Mouse (Mus musculus): ENCODE results near the gene Tob2. TPM values are rescaled to one million over a fixed set of nuclear protein-coding genes. Genes with fewer than 3 reads are reported as not detected.

Tob2 gene
- polyA plus RNA-seq, 1 experiment = not detected

DNA sequence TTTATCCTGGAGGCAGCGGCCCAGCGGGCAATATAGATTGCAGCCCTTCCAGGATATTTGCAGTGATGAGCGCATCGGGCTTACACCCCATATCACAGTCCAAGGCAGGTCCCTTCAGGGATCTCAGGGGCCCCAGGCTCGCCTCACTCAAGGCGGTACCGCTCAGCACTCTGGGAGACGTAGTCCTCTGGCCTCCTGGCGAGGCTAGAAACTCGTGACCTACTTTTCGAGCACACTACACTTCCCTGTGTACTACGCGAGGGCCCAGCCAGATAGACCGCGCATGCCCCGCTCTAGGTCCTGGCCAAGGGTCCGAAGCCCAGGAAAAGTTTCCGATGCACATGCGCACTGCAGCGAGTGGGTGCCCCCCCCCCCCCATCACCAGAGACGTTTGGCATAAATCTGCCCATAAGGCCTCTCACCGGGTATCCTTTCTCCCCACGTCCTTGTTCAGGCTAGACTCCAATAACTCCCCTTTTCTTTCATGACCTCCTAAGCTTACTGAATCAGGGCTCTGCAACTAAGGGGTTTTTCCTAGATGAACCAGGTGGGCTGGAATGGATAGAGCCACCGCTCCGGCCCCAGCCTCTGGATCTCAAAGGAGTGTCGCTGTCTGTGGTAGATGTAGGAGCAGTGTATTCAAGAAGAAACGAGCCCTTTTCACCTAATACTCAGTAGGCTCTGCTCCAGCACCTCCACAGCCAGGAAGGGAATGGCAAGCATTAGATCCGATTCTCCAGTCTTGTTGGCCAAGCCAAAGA lies 2.4 kb downstream of the Tob2 start:
- WGBS = under 1% methylated on average over 28 of the region's 28 CpGs
- Histone ChIP-seq H3K27ac (ENCODE audit: insufficient read depth, low read depth, low read length) (peak overlapping the region; percentile 79), H3K4me3 (ENCODE audit: insufficient read depth, low read depth, low read length) (peak overlapping the region; percentile 91), H3K4me1 (ENCODE audit: control insufficient read depth, insufficient read depth, low read length) (peaks cover 27% of the 10 kb centered on the region)
- TF ChIP-seq POLR2A (IDR thresholded peaks at IDR 0.05; ENCODE audit: insufficient read depth, low read depth, low read length) (no peak), CTCF (IDR thresholded peaks at IDR 0.05; ENCODE audit: insufficient read depth, low read depth, low read length) (no peak)

DNA sequence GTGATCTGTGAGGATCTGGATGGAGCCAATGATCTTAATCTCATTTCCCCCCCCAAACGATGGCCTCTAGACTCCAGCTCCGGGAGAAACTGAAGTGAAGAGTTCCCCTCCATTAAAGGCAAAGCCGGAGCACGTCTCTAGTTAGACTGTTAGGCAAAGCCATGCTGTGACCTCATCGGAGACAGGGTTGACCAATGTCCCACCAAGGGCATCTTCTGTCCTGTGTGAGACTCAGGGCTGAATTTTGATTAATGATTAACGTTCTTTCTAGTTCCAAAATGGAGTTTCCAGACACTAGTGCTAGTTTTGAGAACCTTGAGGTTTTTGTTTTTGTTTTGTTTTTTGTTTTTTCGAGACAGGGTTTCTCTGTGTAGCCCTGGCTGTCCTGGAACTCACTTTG lies 5.5 kb downstream of the Tob2 start:
- no peak for TF ChIP-seq CTCF (IDR thresholded peaks at IDR 0.05; ENCODE audit: insufficient read depth, low read depth, low read length)
- peaks cover 36% of the 10 kb centered on the region for H3K4me1 ChIP-seq (ENCODE audit: control insufficient read depth, insufficient read depth, low read length)
- WGBS = 78% methylated on average over 7 of the region's 7 CpGs
- H3K27ac ChIP-seq (ENCODE audit: insufficient read depth, low read depth, low read length) = no peak overlapping the region
- H3K4me3 ChIP-seq (ENCODE audit: insufficient read depth, low read depth, low read length) = no peak overlapping the region

DNA sequence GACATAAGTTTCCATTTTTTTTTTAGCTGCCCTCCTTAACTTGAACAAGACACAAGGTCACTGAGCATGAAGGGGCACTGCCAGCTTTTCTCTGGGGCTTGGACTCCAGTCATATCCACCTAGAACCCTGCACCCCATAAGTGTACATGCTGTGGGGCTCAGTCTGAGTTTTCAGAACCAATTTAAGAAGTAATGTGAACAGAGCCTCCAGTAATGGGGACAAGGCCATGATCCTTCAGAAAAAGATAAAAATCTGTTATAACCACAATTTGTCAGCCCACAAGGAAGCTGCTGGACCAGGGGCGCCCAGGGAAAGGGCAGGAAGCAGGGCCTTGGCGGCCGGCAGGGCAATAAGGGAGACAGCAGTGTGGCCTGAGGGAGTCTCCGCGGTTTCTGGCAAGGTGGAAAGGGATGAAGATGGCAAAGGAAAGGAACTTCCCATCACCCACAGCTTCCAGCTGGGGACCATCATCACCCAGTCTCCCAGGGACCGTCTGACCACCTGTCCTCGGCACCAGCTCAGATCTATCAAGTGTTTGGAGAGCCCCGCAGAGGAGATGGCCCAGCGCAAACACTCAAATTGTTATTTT lies 6.1 kb downstream of the Tob2 start:
- H3K4me3 ChIP-seq (ENCODE audit: insufficient read depth, low read depth, low read length) = no peak overlapping the region
- no peak for TF ChIP-seq POLR2A (IDR thresholded peaks at IDR 0.05; ENCODE audit: insufficient read depth, low read depth, low read length)
- TF ChIP-seq CTCF (IDR thresholded peaks at IDR 0.05; ENCODE audit: insufficient read depth, low read depth, low read length) = no peak
- no peak overlapping the region for H3K27ac ChIP-seq (ENCODE audit: insufficient read depth, low read depth, low read length)
- peaks cover 36% of the 10 kb centered on the region for H3K4me1 ChIP-seq (ENCODE audit: control insufficient read depth, insufficient read depth, low read length)
- 79% methylated on average over 9 of the region's 9 CpGs for WGBS

DNA sequence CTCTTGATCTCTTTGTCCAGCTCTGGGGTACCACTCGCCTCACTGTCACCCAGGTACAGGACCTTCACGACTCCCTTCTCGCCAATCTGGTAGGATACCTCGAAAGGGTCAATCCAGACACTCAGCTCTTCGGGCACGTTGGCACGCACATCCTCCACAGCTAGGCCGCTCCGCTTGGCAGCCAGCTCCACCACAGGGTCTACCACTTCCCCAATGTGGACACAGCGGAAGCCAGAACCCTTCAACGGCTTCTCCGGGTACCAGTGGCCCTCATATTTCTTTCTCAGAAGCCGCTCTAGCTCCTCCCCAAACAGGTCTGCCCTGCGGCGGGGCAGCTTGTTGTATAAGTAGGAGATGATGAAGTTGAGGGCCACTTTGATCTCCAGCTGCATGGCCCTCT lies 7.2 kb downstream of the Tob2 start:
- H3K4me3 ChIP-seq (ENCODE audit: insufficient read depth, low read depth, low read length) = no peak overlapping the region
- TF ChIP-seq CTCF (IDR thresholded peaks at IDR 0.05; ENCODE audit: insufficient read depth, low read depth, low read length) (no peak), POLR2A (IDR thresholded peaks at IDR 0.05; ENCODE audit: insufficient read depth, low read depth, low read length) (no peak)
- peaks cover 43% of the 10 kb centered on the region for H3K4me1 ChIP-seq (ENCODE audit: control insufficient read depth, insufficient read depth, low read length)
- no peak overlapping the region for H3K27ac ChIP-seq (ENCODE audit: insufficient read depth, low read depth, low read length)
- WGBS = 91% methylated on average over 15 of the region's 15 CpGs

DNA sequence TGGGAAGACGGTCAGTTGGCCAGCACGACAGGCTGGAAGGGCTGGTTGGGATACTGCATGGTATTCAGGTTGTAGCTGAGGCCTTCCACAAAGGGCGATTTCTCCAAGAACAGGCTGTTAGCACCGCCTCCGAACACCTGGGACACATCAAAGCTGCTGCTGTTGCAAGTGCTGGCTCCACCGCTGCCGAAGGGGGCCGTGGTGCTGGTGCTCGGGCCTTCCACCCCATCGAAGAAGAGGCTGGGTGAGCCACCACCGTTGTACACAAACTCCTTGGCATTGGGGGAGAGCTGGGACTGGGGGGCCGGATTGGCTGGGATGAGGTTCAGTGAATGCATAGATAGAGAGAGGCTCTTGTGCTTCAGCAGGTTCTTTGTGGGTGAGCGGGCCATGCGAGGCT lies 7.9 kb downstream of the Tob2 start:
- Histone ChIP-seq H3K4me1 (ENCODE audit: control insufficient read depth, insufficient read depth, low read length) (peaks cover 48% of the 10 kb centered on the region), H3K4me3 (ENCODE audit: insufficient read depth, low read depth, low read length) (no peak overlapping the region), H3K27ac (ENCODE audit: insufficient read depth, low read depth, low read length) (no peak overlapping the region)
- 62% methylated on average over 14 of the region's 14 CpGs for WGBS
- TF ChIP-seq CTCF (IDR thresholded peaks at IDR 0.05; ENCODE audit: insufficient read depth, low read depth, low read length) (no peak), POLR2A (IDR thresholded peaks at IDR 0.05; ENCODE audit: insufficient read depth, low read depth, low read length) (no peak)

DNA sequence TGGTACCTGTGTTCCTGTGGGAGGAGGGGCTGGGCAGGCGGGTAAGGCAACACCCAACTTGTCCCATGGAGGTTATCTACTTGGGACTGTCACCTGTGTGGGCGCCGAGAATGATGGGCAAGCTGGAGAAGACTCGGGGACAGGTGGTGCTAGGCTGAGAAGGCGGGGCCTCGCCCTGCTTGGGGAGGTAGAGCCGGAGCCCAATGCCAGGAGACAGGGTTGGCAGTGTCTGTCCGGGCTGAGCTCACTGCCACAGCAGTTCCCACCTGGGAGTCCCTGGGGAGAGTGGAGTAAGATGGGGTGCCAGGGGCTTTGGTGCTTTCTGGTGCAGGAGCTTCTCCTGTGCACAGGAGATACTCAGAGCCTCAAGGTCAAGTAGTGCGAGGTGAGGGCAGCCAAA lies 9.5 kb downstream of the Tob2 start:
- Histone ChIP-seq H3K4me3 (ENCODE audit: insufficient read depth, low read depth, low read length) (no peak overlapping the region), H3K4me1 (ENCODE audit: control insufficient read depth, insufficient read depth, low read length) (peaks cover 52% of the 10 kb centered on the region), H3K27ac (ENCODE audit: insufficient read depth, low read depth, low read length) (no peak overlapping the region)
- TF ChIP-seq CTCF (IDR thresholded peaks at IDR 0.05; ENCODE audit: insufficient read depth, low read depth, low read length) = no peak
- TF ChIP-seq POLR2A (IDR thresholded peaks at IDR 0.05; ENCODE audit: insufficient read depth, low read depth, low read length) = no peak
- WGBS = 81% methylated on average over 9 of the region's 9 CpGs

DNA sequence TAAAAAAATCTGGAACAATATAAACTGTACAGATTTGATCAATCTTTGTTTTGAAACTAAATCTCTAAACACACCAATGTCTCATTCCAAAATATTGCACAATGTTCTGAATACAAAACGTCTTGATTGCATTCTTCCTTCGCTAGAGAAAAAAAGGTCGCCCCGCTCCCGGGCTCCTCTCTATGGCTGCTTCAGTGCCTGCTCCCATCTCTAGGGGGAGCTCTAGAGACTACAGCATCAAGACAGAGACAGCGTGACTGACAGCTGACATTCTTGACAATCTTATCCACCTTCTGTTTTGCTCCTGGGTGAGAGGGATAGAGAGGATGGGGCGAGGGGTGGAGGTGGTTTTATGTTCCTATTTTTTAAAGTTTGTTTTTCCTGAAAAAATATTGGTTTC lies 10.3 kb downstream of the Tob2 start:
- no peak overlapping the region for H3K4me3 ChIP-seq (ENCODE audit: insufficient read depth, low read depth, low read length)
- 27% methylated on average over 7 of the region's 7 CpGs for WGBS
- no peak for TF ChIP-seq POLR2A (IDR thresholded peaks at IDR 0.05; ENCODE audit: insufficient read depth, low read depth, low read length)
- peak; percentile 41 for TF ChIP-seq CTCF (IDR thresholded peaks at IDR 0.05; ENCODE audit: insufficient read depth, low read depth, low read length)
- no peak overlapping the region for H3K27ac ChIP-seq (ENCODE audit: insufficient read depth, low read depth, low read length)
- H3K4me1 ChIP-seq (ENCODE audit: control insufficient read depth, insufficient read depth, low read length) = peaks cover 52% of the 10 kb centered on the region

DNA sequence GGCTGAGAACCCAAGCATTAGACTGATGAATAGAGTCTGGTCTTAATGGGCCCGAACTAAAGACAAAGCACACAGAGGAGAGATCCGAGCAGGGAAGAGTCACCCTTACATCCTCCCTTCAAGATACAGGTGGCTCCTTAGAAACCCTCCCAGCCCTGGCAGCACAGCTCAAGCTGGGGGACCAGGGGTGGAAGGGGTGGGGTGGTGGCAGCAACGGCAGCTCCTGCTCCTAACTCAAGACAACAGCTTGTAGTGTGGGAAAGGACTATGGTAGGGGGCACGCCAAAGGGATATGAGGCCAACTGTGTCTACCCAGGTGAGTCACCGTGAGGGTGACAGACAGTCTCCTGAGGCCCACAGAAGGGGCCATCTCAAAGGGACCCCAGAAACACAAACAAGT lies 10.7 kb downstream of the Tob2 start:
- no peak overlapping the region for H3K27ac ChIP-seq (ENCODE audit: insufficient read depth, low read depth, low read length)
- WGBS = 65% methylated on average over 5 of the region's 5 CpGs
- TF ChIP-seq POLR2A (IDR thresholded peaks at IDR 0.05; ENCODE audit: insufficient read depth, low read depth, low read length) (no peak), CTCF (IDR thresholded peaks at IDR 0.05; ENCODE audit: insufficient read depth, low read depth, low read length) (no peak)

DNA sequence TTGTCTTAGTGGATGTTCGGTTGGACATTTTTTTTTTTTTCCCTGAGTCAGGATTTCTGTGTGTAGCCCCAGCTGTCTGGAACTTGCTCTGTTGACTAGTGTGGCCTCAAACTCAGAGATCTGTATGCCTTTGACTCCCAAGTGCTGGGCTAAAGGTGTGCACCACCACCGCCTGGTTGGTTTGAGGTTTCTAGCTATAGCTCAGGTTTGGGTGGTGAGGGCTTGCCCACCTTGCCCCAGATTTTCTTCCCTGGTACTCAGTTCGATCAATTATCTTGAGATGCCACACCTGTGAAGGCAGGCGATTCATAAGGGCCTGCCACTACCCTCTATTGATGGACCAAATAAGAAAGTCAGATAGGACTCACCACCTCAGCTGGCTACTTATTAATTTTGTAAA lies 11.4 kb downstream of the Tob2 start:
- no peak for TF ChIP-seq POLR2A (IDR thresholded peaks at IDR 0.05; ENCODE audit: insufficient read depth, low read depth, low read length)
- TF ChIP-seq CTCF (IDR thresholded peaks at IDR 0.05; ENCODE audit: insufficient read depth, low read depth, low read length) = no peak
- peaks cover 49% of the 10 kb centered on the region for H3K4me1 ChIP-seq (ENCODE audit: control insufficient read depth, insufficient read depth, low read length)
- WGBS = 89% methylated on average over 4 of the region's 4 CpGs
- H3K27ac ChIP-seq (ENCODE audit: insufficient read depth, low read depth, low read length) = no peak overlapping the region
- no peak overlapping the region for H3K4me3 ChIP-seq (ENCODE audit: insufficient read depth, low read depth, low read length)

More for the DNA sequence above, 10.7 kb downstream of the Tob2 start:
- Histone ChIP-seq H3K4me3 (ENCODE audit: insufficient read depth, low read depth, low read length) (no peak overlapping the region), H3K4me1 (ENCODE audit: control insufficient read depth, insufficient read depth, low read length) (peaks cover 52% of the 10 kb centered on the region)
